Mouse (Mus musculus) heart, embryonic 11.5 days (tissue): ENCODE measurements around the gene Stxbp5l. TPM values are rescaled to one million over a fixed set of nuclear protein-coding genes. Genes with fewer than 3 reads are reported as not detected.
"Not testable (repeated sequence)": the region's sequence is repeated elsewhere in the genome, so short reads cannot be mapped to it uniquely, and the experiment has no call there.

Experiments used
- ATAC-seq: fragments of 200-750 bp; cut with Nextera tagmentation; replicated peaks from 2 replicates; pipeline ENCODE4 v1.8.0; 2017; ENCODE audit warnings: moderate library complexity; ENCODE audit not compliant: insufficient number of reproducible peaks, low FRiP score, low TSS enrichment
- H3K27ac ChIP-seq: fragments of 300-500 bp; sonication (generic); 2 replicates; pipeline ENCODE4 v1.5.1; 2014; ENCODE audit warnings: mild to moderate bottlenecking, low read depth, low read length
- H3K27me3 ChIP-seq: fragments of 300-500 bp; sonication (generic); 2 replicates; pipeline ENCODE4 v1.6.1; 2014; ENCODE audit warnings: mild to moderate bottlenecking, low read length, mixed read lengths; ENCODE audit not compliant: control insufficient read depth, insufficient read depth
- H3K36me3 ChIP-seq: fragments of 300-500 bp; sonication (generic); 2 replicates; pipeline ENCODE4 v1.6.1; 2014; ENCODE audit warnings: mild to moderate bottlenecking, low read length, moderate library complexity, mixed read lengths; ENCODE audit not compliant: control insufficient read depth, insufficient read depth
- H3K4me1 ChIP-seq: fragments of 300-500 bp; sonication (generic); 2 replicates; pipeline ENCODE4 v1.6.1; 2014; ENCODE audit warnings: low read length; ENCODE audit not compliant: control insufficient read depth, insufficient read depth
- H3K4me2 ChIP-seq: fragments of 300-500 bp; sonication (generic); 2 replicates; pipeline ENCODE4 v1.6.1; 2014; ENCODE audit warnings: mild to moderate bottlenecking, moderate library complexity
- H3K4me3 ChIP-seq: fragments of 300-500 bp; sonication (generic); 2 replicates; pipeline ENCODE4 v1.5.1; 2014; ENCODE audit warnings: low read depth, low read length
- H3K9ac ChIP-seq: fragments of 300-500 bp; sonication (generic); 2 replicates; pipeline ENCODE4 v1.6.1; 2014; ENCODE audit warnings: mild to moderate bottlenecking, low read depth, low read length, moderate library complexity
- H3K9me3 ChIP-seq: fragments of 300-500 bp; sonication (generic); replicated peaks from 2 replicates; pipeline ENCODE4 v1.6.1; 2016; ENCODE audit warnings: low read length; ENCODE audit not compliant: control insufficient read depth
- WGBS: fragments of 180-500 bp; shearing (Covaris S2); extraction: QIAGEN DNeasy Blood & Tissue Kit; methylation state at CpG from one replicate; pipeline ENCODE4 v1.1.7; 2014; ENCODE audit not compliant: insufficient replicate concordance; 5-methylcytosine and 5-hydroxymethylcytosine counted together
- polyA plus RNA-seq: library from polyadenylated mRNA; unstranded; fragments of >200 nt; fragmentation: Nextera tagmentation; extraction: Ambion mirVana; gene quantifications from 2 replicates; pipeline ENCODE4 v1.2.1, GENCODE M21; 2014

Gene Stxbp5l
- polyA plus RNA-seq, 1 experiment from 2014 or later: 0.47 TPM

DNA sequence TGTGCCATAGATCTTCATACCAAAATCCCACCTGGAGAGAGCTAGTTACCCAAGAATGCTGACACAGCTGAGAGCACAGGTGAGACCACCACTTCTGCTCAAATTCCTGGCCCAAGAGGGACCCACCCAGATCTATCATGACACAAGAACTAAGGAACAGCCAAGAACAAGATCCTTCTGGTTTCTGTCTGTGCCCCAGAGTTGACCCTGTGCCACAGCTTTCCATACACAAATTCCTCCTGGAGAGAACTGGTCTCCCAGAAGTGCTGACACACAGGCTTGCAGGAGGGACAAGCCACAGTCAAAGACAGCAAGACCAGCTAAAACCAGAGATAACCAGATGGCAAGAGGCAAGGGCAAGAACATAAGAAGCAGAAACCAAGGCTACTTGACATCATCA lies 43.3 kb downstream of the Stxbp5l start:
- not testable (repeated sequence) for H3K27me3 ChIP-seq, H3K9me3 ChIP-seq

DNA sequence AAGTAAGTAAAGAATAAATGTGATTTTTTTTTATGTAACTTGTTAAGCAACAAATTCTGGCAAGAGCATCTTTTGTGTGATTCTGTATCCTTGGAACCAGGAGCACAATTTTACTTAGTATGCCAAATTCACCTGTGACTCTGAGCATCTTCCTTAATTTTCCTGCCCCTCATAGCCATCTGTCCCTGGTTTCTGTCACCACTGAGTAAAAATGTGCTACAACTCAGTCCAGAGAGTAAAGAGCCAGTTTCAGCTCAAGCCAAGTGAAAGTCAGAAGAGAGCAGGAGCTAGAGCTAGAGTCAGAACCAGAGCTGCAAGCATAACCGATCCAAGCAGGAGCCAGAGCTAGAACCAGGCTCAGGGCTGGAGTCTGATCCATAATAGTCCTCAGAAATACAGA lies 46.6 kb downstream of the Stxbp5l start:
- WGBS: 75% methylated on average over 1 of the region's 1 CpGs
- H3K4me1 ChIP-seq: no peaks in the 10 kb centered on the region
- H3K4me3 ChIP-seq: no peak overlapping the region
- no peak overlapping the region for H3K4me2 ChIP-seq
- no peaks in the 10 kb centered on the region for H3K9me3 ChIP-seq
- no peaks in the 10 kb centered on the region for H3K27me3 ChIP-seq
- no peaks in the 10 kb centered on the region for H3K36me3 ChIP-seq
- ATAC-seq: no peak
- H3K27ac ChIP-seq: no peak overlapping the region
- no peak overlapping the region for H3K9ac ChIP-seq

More for the DNA sequence above, 43.3 kb downstream of the Stxbp5l start:
- not testable (repeated sequence) for ATAC-seq, H3K27ac ChIP-seq, H3K4me3 ChIP-seq, H3K4me2 ChIP-seq, H3K4me1 ChIP-seq, H3K36me3 ChIP-seq, H3K9ac ChIP-seq

DNA sequence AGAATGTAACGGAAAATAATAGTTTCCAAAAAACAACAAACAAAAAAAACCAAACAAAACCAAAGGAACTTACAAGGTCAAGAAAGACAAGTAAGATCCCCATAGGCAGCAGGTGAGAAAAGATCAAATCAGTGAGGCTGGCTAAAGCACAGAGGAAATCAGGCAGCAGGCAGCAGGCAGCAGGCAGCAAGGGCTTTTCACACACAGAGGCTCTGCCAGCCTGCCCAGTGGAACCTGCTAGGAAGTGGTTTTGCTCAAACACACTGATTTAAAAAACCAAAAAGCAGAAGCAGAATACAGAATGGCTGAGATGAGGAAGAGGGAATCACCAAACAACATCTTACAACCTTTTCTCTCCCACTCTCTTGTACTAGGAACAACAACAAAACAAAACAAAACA lies 47.2 kb downstream of the Stxbp5l start:
- 80% methylated on average over 1 of the region's 1 CpGs for WGBS
- H3K4me3 ChIP-seq: no peak overlapping the region
- no peaks in the 10 kb centered on the region for H3K36me3 ChIP-seq
- ATAC-seq: no peak
- no peaks in the 10 kb centered on the region for H3K27me3 ChIP-seq
- no peak overlapping the region for H3K27ac ChIP-seq
- H3K4me1 ChIP-seq: no peaks in the 10 kb centered on the region
- no peak overlapping the region for H3K9ac ChIP-seq
- H3K4me2 ChIP-seq: no peak overlapping the region
- H3K9me3 ChIP-seq: no peaks in the 10 kb centered on the region

DNA sequence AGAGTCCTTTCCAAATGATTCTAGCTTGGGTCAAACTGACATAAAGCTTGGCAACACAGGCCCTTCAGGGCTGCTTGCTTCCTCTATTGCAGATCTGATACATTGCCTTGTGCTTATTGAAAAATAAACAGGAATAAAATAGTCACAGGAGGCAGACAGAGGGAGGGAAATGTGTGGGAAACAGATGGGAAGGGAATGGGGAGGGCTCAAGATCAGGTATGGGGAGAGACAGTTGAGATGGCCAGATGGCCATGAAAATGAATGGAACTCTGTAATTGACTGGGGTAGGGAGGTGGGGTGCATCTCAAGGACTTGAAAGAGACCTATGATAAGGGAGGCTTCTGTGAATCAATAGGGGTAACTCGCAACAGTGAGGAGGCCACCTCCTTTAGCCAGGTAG lies 80.3 kb downstream of the Stxbp5l start:
- Histone ChIP-seq H3K4me2 (no peak overlapping the region), H3K9me3 (no peaks in the 10 kb centered on the region), H3K4me1 (no peaks in the 10 kb centered on the region), H3K36me3 (no peaks in the 10 kb centered on the region), H3K27me3 (no peaks in the 10 kb centered on the region), H3K4me3 (no peak overlapping the region), H3K27ac (no peak overlapping the region), H3K9ac (no peak overlapping the region)
- 96% methylated on average over 1 of the region's 1 CpGs for WGBS
- ATAC-seq: no peak

DNA sequence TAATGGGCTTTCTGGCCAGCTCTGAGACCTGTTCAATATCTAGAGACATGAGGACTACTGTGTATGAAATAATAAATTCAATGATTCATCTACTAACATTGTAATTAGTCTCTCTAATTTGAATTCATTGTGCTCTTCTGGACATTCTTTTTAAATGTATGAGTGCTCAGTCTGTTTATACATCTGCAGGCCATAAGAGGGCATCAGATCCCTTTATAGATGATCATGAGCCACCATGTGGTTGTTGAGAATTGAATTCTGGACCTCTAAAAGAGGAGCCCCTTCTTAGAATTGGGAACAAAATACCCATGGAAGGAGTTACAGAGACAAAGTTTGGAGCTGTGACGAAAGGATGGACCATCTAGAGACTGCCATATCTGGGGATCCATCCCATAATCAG lies 92.2 kb downstream of the Stxbp5l start:
- no peak for ATAC-seq
- Histone ChIP-seq H3K4me2 (no peak overlapping the region), H3K36me3 (no peaks in the 10 kb centered on the region), H3K27ac (no peak overlapping the region), H3K9ac (no peak overlapping the region), H3K27me3 (no peaks in the 10 kb centered on the region), H3K4me1 (no peaks in the 10 kb centered on the region), H3K9me3 (no peaks in the 10 kb centered on the region), H3K4me3 (no peak overlapping the region)
- 50% methylated on average over 1 of the region's 1 CpGs for WGBS

DNA sequence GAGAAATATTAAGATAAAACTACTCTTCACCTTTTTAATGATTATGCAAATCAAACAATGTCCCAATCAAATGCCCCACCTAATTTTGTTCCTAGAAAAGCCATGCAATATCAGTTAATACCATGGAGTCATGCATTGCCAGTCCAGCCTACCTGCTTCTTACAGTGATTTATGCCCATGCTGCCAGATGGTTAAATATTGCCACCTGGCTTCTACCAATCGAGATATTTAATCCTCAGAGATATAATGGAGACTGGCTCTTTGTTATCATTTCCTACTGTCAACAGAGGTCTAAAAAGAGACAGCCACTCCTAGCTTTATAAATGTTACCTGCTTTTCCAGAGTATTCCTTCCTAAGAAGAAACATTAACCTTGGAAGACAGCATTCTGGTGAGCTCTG lies 104.6 kb downstream of the Stxbp5l start:
- WGBS: 57% methylated on average over 1 of the region's 1 CpGs

DNA sequence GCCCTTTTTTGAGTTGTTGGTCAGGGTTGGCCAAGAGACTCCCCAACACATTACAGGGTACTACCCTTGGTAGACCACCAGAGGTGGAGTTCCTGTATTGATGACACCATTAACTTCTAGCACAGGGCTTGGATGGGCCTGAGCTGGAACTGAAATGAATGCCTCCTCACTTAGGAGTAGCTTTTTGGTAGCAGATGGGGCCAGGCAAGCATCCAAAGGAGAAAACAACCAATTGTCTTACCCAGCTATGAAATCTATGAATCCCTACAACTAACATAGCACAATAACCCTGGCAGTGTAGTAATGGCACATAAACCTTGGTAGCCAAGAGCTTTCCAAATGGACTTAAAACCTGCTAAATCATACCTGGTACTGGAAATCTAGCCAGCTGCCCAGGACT lies 111.1 kb downstream of the Stxbp5l start:
- H3K27me3 ChIP-seq: no peaks in the 10 kb centered on the region
- no peak overlapping the region for H3K4me3 ChIP-seq
- no peaks in the 10 kb centered on the region for H3K9me3 ChIP-seq
- no peak overlapping the region for H3K4me2 ChIP-seq
- H3K27ac ChIP-seq: no peak overlapping the region
- no peak overlapping the region for H3K9ac ChIP-seq
- ATAC-seq: no peak
- H3K36me3 ChIP-seq: no peaks in the 10 kb centered on the region
- no peaks in the 10 kb centered on the region for H3K4me1 ChIP-seq

More for the DNA sequence above, 104.6 kb downstream of the Stxbp5l start:
- H3K9ac ChIP-seq: no peak overlapping the region
- no peak overlapping the region for H3K4me3 ChIP-seq
- no peaks in the 10 kb centered on the region for H3K9me3 ChIP-seq
- no peak for ATAC-seq
- no peaks in the 10 kb centered on the region for H3K36me3 ChIP-seq
- H3K4me1 ChIP-seq: no peaks in the 10 kb centered on the region
- H3K4me2 ChIP-seq: no peak overlapping the region
- H3K27ac ChIP-seq: no peak overlapping the region
- no peaks in the 10 kb centered on the region for H3K27me3 ChIP-seq

DNA sequence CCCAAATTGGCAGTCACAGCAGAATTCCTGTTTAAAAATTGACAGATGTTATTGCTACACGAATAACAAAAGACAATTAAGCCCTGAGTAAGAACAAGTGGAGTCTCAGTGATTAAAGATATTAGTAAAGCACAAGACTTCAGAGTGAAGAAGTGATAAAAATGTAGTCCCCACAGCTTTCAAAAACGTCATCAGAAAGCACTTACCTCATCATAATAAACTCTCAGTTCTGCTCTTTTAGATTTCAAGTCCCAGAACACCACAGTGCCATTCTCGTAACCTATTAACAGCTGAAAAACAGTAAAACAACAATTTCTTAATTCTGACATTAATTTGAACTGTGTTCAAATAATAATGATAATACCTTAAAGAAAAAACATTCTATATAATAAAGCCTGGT lies 123.1 kb downstream of the Stxbp5l start:
- Histone ChIP-seq H3K4me1 (no peaks in the 10 kb centered on the region), H3K27ac (no peak overlapping the region), H3K9me3 (no peaks in the 10 kb centered on the region), H3K9ac (no peak overlapping the region), H3K27me3 (no peaks in the 10 kb centered on the region), H3K4me2 (no peak overlapping the region), H3K4me3 (no peak overlapping the region), H3K36me3 (no peaks in the 10 kb centered on the region)
- WGBS: 55% methylated on average over 3 of the region's 3 CpGs
- ATAC-seq: no peak

DNA sequence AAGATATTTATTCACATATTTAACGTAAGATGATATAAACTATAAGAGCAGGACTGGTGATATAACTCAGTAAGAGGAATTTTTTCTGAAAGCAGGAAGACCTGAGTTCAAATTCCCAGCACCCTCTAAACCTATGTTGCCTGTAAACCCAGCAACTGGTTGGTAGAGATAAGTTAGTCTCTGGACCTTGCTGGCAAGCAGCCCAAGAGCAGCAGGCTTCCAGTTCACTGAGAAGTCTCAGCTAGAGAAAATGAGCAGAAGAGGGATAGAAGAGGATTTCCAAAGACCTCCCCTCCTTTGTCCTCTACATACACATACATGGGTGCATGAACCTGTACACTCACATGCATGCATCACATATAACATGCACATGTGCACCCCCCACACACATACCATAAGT lies 165.6 kb downstream of the Stxbp5l start:
- Histone ChIP-seq H3K4me1 (no peaks in the 10 kb centered on the region), H3K36me3 (no peaks in the 10 kb centered on the region)

More for the DNA sequence above, 165.6 kb downstream of the Stxbp5l start:
- H3K27me3 ChIP-seq: no peaks in the 10 kb centered on the region
- H3K27ac ChIP-seq: no peak overlapping the region
- no peak overlapping the region for H3K4me3 ChIP-seq
- H3K9ac ChIP-seq: no peak overlapping the region
- no peak overlapping the region for H3K4me2 ChIP-seq
- H3K9me3 ChIP-seq: no peaks in the 10 kb centered on the region
- ATAC-seq: no peak
- WGBS: 89% methylated on average over 1 of the region's 1 CpGs
